Mouse (Mus musculus) intestine, postnatal 0 days (tissue): ENCODE data around the gene Srek1ip1. TPM values are rescaled to one million over a fixed set of nuclear protein-coding genes. Genes with fewer than 3 reads are reported as not detected.

Experiments used
- ATAC-seq: fragments of 200-750 bp; cut with Nextera tagmentation; 2 replicates; pipeline ENCODE4 v1.8.0; 2017; ENCODE audit warnings: mild to moderate bottlenecking, moderate TSS enrichment, moderate library complexity
- H3K27ac ChIP-seq: fragments of 300-500 bp; sonication (generic); 2 replicates; pipeline ENCODE4 v1.5.1; 2014; ENCODE audit warnings: mild to moderate bottlenecking, low read depth, low read length, moderate library complexity
- H3K27me3 ChIP-seq: fragments of 300-500 bp; sonication (generic); replicated peaks from 2 replicates; pipeline ENCODE4 v1.6.1; 2014; ENCODE audit warnings: low read length, mixed read lengths; ENCODE audit not compliant: control insufficient read depth, insufficient read depth
- H3K36me3 ChIP-seq: fragments of 300-500 bp; sonication (generic); 2 replicates; pipeline ENCODE4 v1.6.1; 2014; ENCODE audit warnings: mild to moderate bottlenecking, moderate library complexity; ENCODE audit not compliant: control insufficient read depth, insufficient read depth
- H3K4me1 ChIP-seq: fragments of 300-500 bp; sonication (generic); replicated peaks from 2 replicates; pipeline ENCODE4 v1.6.1; 2014; ENCODE audit warnings: antibody characterized with exemption, low read length, mixed read lengths; ENCODE audit not compliant: control insufficient read depth, insufficient read depth
- H3K4me2 ChIP-seq: fragments of 300-500 bp; sonication (generic); replicated peaks from 2 replicates; pipeline ENCODE4 v1.6.1; 2014; ENCODE audit warnings: low read depth, mild to moderate bottlenecking, moderate library complexity
- H3K4me3 ChIP-seq: fragments of 300-500 bp; sonication (generic); 2 replicates; pipeline ENCODE4 v1.5.1; 2014; ENCODE audit warnings: low read depth, low read length
- H3K9ac ChIP-seq: fragments of 300-500 bp; sonication (generic); 2 replicates; pipeline ENCODE4 v1.6.1; 2014; ENCODE audit warnings: mild to moderate bottlenecking, low read depth, low read length
- H3K9me3 ChIP-seq: fragments of 300-500 bp; sonication (generic); 2 replicates; pipeline ENCODE4 v1.6.1; 2016; ENCODE audit warnings: mixed run types; ENCODE audit not compliant: control insufficient read depth
- CTCF ChIP-seq: sonication (generic); IDR thresholded peaks from 2 replicates; pipeline ENCODE4 v1.5.1; 2016; ENCODE audit warnings: low read depth, mild to moderate bottlenecking, control low read depth, antibody characterized with exemption, moderate library complexity
- WGBS: fragments of 180-500 bp; shearing (Covaris S2); extraction: QIAGEN DNeasy Blood & Tissue Kit; methylation state at CpG from one replicate; pipeline ENCODE4 v1.1.7; 2014; 5-methylcytosine and 5-hydroxymethylcytosine counted together
- polyA plus RNA-seq: library from polyadenylated mRNA; unstranded; fragments of >200 nt; fragmentation: Nextera tagmentation; extraction: Ambion mirVana; gene quantifications from 2 replicates; pipeline ENCODE4 v1.2.1, GENCODE M21; 2015

The Srek1ip1 gene
- polyA plus RNA-seq, 1 experiment from 2014 or later = 23.3 TPM

GRCm38 (mm10) chr13:104863127-104863979 lies 71.1 kb downstream of the Srek1ip1 start, which contains the start of gene Shisal2b:
Gene Shisal2b, minus strand, starts transcription at chr13:104863893.
- H3K4me3 ChIP-seq = peak within 1 kb of the TSS; percentile 37
- H3K9me3 ChIP-seq = no peaks in the 10 kb centered on the region
- H3K4me2 ChIP-seq = peak within 1 kb of the TSS; percentile 95
- H3K36me3 ChIP-seq = no peaks in the 10 kb centered on the region
- TF ChIP-seq CTCF = no peak
- ATAC-seq = peak; percentile 67
- no peaks in the 10 kb centered on the region for H3K4me1 ChIP-seq
- H3K27ac ChIP-seq = no peak within 1 kb of the TSS
- H3K27me3 ChIP-seq = 0 out of 2 replicates have a peak, but pooled peaks cover 8% of the 10 kb centered on the region
- peak within 1 kb of the TSS; percentile 18; the same call in 1 of the 2 replicates for H3K9ac ChIP-seq
- 5% methylated on average over 38 of the region's 38 CpGs for WGBS

GRCm38 (mm10) chr13:104866726-104867125 lies 74.4 kb downstream of the Srek1ip1 start:
- H3K27me3 ChIP-seq = 0 out of 2 replicates have a peak, but pooled peaks cover 8% of the 10 kb centered on the region
- ATAC-seq = no peak
- H3K9me3 ChIP-seq = no peaks in the 10 kb centered on the region
- no peaks in the 10 kb centered on the region for H3K4me1 ChIP-seq
- no peak overlapping the region for H3K4me3 ChIP-seq
- H3K4me2 ChIP-seq = no peak overlapping the region
- H3K27ac ChIP-seq = no peak overlapping the region
- H3K9ac ChIP-seq = no peak overlapping the region
- H3K36me3 ChIP-seq = no peaks in the 10 kb centered on the region
- 76% methylated on average over 5 of the region's 5 CpGs for WGBS
- TF ChIP-seq CTCF = no peak

- no peak overlapping the region for H3K4me2 ChIP-seq
- WGBS = 84% methylated on average over 2 of the region's 2 CpGs
- ATAC-seq = no peak
- no peaks in the 10 kb centered on the region for H3K27me3 ChIP-seq
- H3K4me3 ChIP-seq = no peak overlapping the region
- no peaks in the 10 kb centered on the region for H3K9me3 ChIP-seq
- TF ChIP-seq CTCF = no peak
- H3K4me1 ChIP-seq = no peaks in the 10 kb centered on the region
- H3K9ac ChIP-seq = no peak overlapping the region
- no peaks in the 10 kb centered on the region for H3K36me3 ChIP-seq
- H3K27ac ChIP-seq = no peak overlapping the region
Observed at GRCm38 (mm10) chr13:104869907-104870306, 77.6 kb downstream of the Srek1ip1 start.

- H3K9me3 ChIP-seq = no peaks in the 10 kb centered on the region
- WGBS = 67% methylated on average over 4 of the region's 4 CpGs
- no peak overlapping the region for H3K4me2 ChIP-seq
- H3K4me3 ChIP-seq = no peak overlapping the region
- no peak overlapping the region for H3K9ac ChIP-seq
- no peak overlapping the region for H3K27ac ChIP-seq
- TF ChIP-seq CTCF = no peak
- H3K4me1 ChIP-seq = no peaks in the 10 kb centered on the region
- no peaks in the 10 kb centered on the region for H3K27me3 ChIP-seq
- no peaks in the 10 kb centered on the region for H3K36me3 ChIP-seq
- no peak for ATAC-seq
Observed at GRCm38 (mm10) chr13:104878508-104878907, 86.2 kb downstream of the Srek1ip1 start.

GRCm38 (mm10) chr13:104883566-104884249 lies 91.4 kb downstream of the Srek1ip1 start:
- Histone ChIP-seq H3K4me3 (no peak overlapping the region), H3K36me3 (no peaks in the 10 kb centered on the region), H3K27ac (no peak overlapping the region), H3K4me1 (no peaks in the 10 kb centered on the region), H3K9me3 (no peaks in the 10 kb centered on the region), H3K4me2 (no peak overlapping the region), H3K27me3 (no peaks in the 10 kb centered on the region), H3K9ac (no peak overlapping the region)
- no peak for ATAC-seq
- WGBS = 19% methylated on average over 15 of the region's 16 CpGs
- no peak for TF ChIP-seq CTCF

GRCm38 (mm10) chr13:104886308-104887032 lies 94.2 kb downstream of the Srek1ip1 start:
- no peaks in the 10 kb centered on the region for H3K27me3 ChIP-seq

More at GRCm38 (mm10) chr13:104886308-104887032, 94.2 kb downstream of the Srek1ip1 start:
- Histone ChIP-seq H3K4me3 (no peak overlapping the region), H3K9me3 (no peaks in the 10 kb centered on the region), H3K27ac (no peak overlapping the region), H3K4me1 (no peaks in the 10 kb centered on the region), H3K9ac (no peak overlapping the region), H3K36me3 (no peaks in the 10 kb centered on the region), H3K4me2 (no peak overlapping the region)
- ATAC-seq = no peak
- WGBS = 73% methylated on average over 8 of the region's 8 CpGs
- TF ChIP-seq CTCF = no peak

Other genes with a start within 250 kb of the Srek1ip1 start
- 15.6 and 16.2 TPM in 2 replicates for gene Cwc27, start 24.7 kb downstream of the Srek1ip1 start, polyA plus RNA-seq
- gene Shisal2b, start 71.4 kb downstream of the Srek1ip1 start, polyA plus RNA-seq = 0.25 and 0.67 TPM in 2 replicates